Mouse (Mus musculus) erythroblast, embryonic 14.5 days (primary cell): Measurements from ENCODE around the gene Mga. TPM values are rescaled to one million over a fixed set of nuclear protein-coding genes. Genes with fewer than 3 reads are reported as not detected.

Experiments
- H3K27me3 ChIP-seq: 2 replicates; pipeline ENCODE4 v1.6.1; 2012; ENCODE audit warnings: inconsistent platforms; ENCODE audit not compliant: control insufficient read depth
- H3K36me3 ChIP-seq: 2 replicates; pipeline ENCODE4 v1.6.1; 2012; ENCODE audit warnings: mild to moderate bottlenecking, inconsistent platforms; ENCODE audit not compliant: control insufficient read depth
- H3K4me1 ChIP-seq: 2 replicates; pipeline ENCODE4 v1.6.1; 2012; ENCODE audit warnings: inconsistent platforms; ENCODE audit not compliant: control insufficient read depth
- H3K4me3 ChIP-seq: replicated peaks from 2 replicates; pipeline ENCODE3; 2012; ENCODE audit warnings: moderate library complexity, mild to moderate bottlenecking, inconsistent platforms
- H3K9me3 ChIP-seq: 2 replicates; pipeline ENCODE4 v1.6.1; 2012; ENCODE audit warnings: low read length, inconsistent platforms, mixed read lengths; ENCODE audit not compliant: control insufficient read depth
- GATA1 ChIP-seq: IDR thresholded peaks from 2 replicates; pipeline ENCODE4 v1.6.1; 2012; ENCODE audit warnings: low read length, inconsistent platforms, mixed read lengths
- TAL1 ChIP-seq: IDR thresholded peaks from 3 replicates; pipeline ENCODE4 v1.6.1; 2012; ENCODE audit warnings: low read length, inconsistent platforms, mixed read lengths
- polyA plus RNA-seq: library from polyadenylated mRNA; stranded (reverse); fragments of >175 nt; gene quantifications from 2 replicates; pipeline ENCODE4 v1.2.3, GENCODE M21; 2012

Mga gene
- 0.01 and 0.02 TPM in 2 replicates for polyA plus RNA-seq

DNA sequence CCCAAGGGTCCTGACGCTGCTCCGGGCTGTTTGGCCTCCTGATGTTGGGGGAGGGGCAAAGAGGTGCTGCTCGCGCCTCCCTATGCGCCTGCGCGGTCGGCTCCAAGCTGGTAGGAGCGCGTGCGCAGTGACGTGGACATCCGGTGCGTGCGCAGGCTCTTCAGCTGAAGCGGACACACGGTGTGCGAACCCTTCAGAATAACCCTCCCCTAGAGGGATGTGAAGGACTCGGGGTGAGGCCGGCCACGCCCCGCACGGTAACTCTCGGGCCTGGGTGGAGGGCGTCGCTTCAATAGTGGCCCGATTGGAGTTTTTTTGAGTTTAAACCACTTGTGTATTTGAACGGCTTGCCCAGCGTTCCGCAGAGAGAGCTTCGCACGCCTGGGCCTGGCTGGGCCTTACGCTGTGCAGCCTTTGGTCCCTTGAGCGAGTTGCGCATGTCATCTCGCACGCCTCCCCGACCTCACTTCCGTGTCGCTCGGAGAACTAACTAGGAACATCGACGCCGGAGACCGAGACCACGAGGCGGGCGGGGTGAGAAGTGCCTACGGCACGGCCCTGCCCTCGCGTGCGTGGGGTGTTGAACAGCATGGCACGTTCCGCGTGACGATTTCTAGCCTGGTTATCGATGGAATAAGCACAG lies at the start of gene Mga:
TSS of gene Mga (plus strand) at position 139 of the 643 bp plus-strand sequence.
- peaks cover 2% of the 10 kb centered on the region; the same call in 1 of the 2 replicates for H3K36me3 ChIP-seq
- H3K4me1 ChIP-seq: peaks cover 24% of the 10 kb centered on the region
- no peaks in the 10 kb centered on the region for H3K27me3 ChIP-seq
- H3K4me3 ChIP-seq: peak within 1 kb of the TSS; percentile 70
- TF ChIP-seq GATA1 (no peak), TAL1 (no peak)
- H3K9me3 ChIP-seq: no peaks in the 10 kb centered on the region

DNA sequence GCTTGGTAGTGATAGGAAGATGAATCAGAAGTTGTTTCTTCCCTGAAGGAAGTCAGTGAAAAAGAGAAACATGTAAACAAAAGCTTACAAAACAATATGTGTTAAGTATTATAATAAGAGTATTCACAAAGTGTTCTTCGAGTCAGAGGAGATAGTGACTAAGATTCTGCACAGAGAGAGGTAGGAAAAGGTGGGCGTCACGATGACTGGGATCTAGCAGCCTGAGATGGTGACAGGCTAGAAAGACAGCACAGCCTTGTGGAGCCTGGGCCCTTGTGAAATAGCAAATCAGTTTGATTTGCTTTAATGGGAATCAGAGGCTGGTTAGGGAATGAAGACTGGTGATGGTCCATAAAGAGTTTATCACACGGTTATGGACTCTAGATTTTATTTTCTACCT lies 43.2 kb upstream of the Mga start:
- no peak for TF ChIP-seq GATA1
- no peaks in the 10 kb centered on the region for H3K4me1 ChIP-seq
- H3K36me3 ChIP-seq: no peaks in the 10 kb centered on the region
- no peaks in the 10 kb centered on the region for H3K9me3 ChIP-seq
- no peaks in the 10 kb centered on the region for H3K27me3 ChIP-seq
- H3K4me3 ChIP-seq: no peak overlapping the region

DNA sequence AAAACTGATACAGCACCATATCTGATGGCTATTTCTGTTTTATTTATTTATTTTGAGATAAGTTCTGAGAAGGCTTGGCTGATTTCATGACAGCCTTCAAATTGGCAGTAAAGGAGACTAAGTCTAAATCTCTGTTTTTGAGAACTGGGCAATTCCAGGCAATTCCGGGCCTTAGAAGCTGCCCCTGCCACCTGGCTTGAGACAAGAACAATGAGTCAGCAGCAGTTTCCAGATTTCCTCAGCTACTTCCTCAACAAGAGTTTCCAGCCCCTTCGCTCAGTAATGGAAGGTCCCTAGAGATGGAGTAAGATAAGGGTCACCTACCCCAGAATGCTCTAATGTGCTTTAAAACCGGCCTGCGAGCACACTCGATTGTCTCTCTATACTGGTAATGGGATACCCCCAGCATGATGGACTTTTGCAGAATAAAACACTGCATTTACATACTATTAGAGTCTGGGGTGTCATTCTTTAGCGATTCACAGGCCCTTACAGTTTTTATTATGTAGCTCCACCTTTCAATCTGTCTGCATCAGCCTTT lies 41.6 kb upstream of the Mga start:
- no peaks in the 10 kb centered on the region for H3K36me3 ChIP-seq
- H3K4me1 ChIP-seq: no peaks in the 10 kb centered on the region
- no peaks in the 10 kb centered on the region for H3K27me3 ChIP-seq
- no peaks in the 10 kb centered on the region for H3K9me3 ChIP-seq
- no peak for TF ChIP-seq TAL1
- no peak for TF ChIP-seq GATA1
- no peak overlapping the region for H3K4me3 ChIP-seq

DNA sequence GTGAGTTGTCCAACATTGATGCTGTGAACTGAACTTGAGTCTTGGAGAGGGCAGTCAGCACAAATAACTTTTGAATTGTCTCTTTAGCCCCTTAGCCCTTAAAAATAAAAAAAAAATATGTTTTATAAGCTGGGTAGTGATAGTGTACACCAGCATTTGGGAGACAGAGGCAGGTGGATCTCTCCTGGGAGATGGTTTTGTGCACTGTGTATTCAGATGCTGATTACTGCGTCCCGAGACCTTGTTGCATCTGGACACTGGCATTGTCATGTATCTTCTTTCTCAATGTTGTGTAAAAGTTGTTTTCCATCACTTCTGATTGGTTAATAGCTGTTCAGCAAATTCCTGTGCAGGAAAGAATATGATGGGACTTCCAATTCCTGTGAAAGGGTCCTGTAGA lies 39.7 kb upstream of the Mga start:
- H3K4me1 ChIP-seq: no peaks in the 10 kb centered on the region
- H3K9me3 ChIP-seq: no peaks in the 10 kb centered on the region
- TF ChIP-seq TAL1: no peak
- TF ChIP-seq GATA1: no peak
- H3K36me3 ChIP-seq: no peaks in the 10 kb centered on the region
- no peak overlapping the region for H3K4me3 ChIP-seq
- peaks cover under 1% of the 10 kb centered on the region for H3K27me3 ChIP-seq

DNA sequence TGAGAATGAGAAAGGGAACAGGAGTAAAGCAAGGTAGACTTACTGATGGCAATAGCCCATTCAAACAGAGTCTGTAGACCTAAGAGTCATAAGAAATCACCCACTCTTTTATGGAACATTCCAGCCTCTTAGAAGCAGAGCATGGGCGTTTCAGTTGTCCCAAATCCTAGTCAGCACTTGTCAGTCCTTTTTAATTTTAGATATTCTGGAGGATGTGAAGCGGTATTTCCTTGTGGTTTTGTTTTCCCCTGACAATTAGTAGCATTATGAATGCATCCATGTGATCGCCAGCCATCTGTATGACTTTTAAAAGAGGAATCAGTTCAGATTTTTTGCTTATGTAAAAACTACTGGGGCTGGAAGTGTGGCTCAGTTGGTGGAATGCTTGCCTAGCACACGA lies 32.5 kb upstream of the Mga start:
- no peak for TF ChIP-seq GATA1
- no peak for TF ChIP-seq TAL1
- peaks cover 22% of the 10 kb centered on the region for H3K27me3 ChIP-seq
- H3K36me3 ChIP-seq: no peaks in the 10 kb centered on the region
- H3K4me1 ChIP-seq: no peaks in the 10 kb centered on the region
- no peaks in the 10 kb centered on the region for H3K9me3 ChIP-seq
- H3K4me3 ChIP-seq: no peak overlapping the region

DNA sequence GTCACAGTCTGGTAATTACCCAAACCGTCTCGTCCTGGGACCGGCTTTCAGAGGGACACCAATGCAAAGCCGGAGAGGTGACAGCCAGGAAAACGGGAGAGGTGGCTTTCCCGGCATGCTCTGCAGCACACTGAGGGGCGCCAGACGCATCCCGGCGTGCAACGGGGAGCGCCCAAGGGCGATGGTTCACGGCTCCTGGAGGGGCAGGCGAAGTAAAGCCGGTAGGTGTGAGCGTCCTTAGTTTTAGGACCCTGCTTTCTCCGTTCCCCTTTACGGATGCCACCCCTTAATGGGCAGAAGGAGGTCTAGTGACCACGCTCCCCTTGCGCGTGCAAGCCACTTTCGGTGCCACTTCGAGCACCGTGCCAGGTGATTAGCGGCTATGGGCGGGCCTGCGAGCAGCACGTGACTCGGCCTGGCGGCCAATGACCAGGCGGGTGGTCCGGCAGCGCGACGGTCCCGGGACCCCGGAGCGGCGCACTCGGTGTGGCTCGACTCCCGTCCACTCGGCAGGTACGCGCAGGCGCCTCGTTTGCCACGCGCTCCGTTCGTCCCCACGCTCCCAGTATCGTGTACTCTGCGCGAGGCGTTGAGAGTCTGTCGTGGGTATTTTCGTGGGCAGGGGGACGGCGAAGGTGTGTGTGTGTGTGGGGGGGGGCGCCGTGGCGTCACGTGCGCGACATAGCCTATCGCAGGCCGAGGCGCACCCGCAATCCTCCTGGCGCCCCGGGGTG lies 24.5 kb upstream of the Mga start:
- peaks cover 15% of the 10 kb centered on the region for H3K4me1 ChIP-seq

DNA sequence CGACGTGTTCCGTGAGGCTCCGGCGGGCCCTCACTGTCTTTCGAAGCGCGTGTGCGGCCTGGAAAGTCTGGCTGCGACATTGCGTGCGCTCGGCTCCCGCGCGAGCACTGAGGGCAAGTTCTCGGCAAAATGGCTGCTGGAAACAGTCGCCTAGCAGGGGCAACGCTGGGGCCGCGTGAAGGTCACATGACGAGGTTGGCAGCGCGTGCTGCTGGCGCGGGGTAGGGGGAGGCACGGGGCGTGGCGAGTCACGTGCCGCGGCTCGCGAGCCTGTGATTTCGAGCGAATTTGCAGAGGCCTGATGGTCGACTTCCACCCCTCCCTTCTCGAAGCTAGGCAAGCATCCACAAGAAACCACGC lies 23.9 kb upstream of the Mga start:
- Histone ChIP-seq H3K4me1 (peaks cover 15% of the 10 kb centered on the region), H3K9me3 (0 out of 2 replicates have a peak, but pooled peaks cover 3% of the 10 kb centered on the region), H3K27me3 (peaks cover 35% of the 10 kb centered on the region), H3K4me3 (peak overlapping the region; percentile 69), H3K36me3 (no peaks in the 10 kb centered on the region)
- TF ChIP-seq TAL1: no peak
- no peak for TF ChIP-seq GATA1

More for the DNA sequence above, 24.5 kb upstream of the Mga start:
- TF ChIP-seq TAL1 (no peak), GATA1 (no peak)
- Histone ChIP-seq H3K36me3 (no peaks in the 10 kb centered on the region), H3K9me3 (0 out of 2 replicates have a peak, but pooled peaks cover 3% of the 10 kb centered on the region), H3K4me3 (peak overlapping the region; percentile 69), H3K27me3 (peaks cover 37% of the 10 kb centered on the region)

DNA sequence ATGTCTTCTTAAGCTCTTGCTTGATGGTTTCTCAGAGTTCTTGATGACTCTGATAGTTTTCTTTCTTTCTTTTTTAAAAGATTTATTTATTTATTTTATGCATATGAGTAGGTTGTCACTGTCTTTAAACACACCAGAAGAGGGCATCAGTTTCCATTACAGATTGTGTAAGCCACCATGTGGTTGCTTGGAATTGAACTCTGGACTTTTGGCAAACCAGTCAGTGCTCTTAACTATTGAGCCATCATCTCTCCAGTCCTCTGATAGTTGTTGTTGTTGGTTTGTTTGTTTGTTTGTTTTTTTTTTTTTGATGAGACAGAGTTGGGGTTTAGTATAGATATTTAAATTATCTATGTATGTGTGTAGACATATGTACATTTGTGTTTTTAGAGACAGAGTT lies 21.0 kb upstream of the Mga start:
- no peaks in the 10 kb centered on the region for H3K36me3 ChIP-seq
- TF ChIP-seq GATA1: no peak
- TF ChIP-seq TAL1: no peak
- H3K4me1 ChIP-seq: peaks cover 15% of the 10 kb centered on the region
- 0 out of 2 replicates have a peak, but pooled peaks cover 3% of the 10 kb centered on the region for H3K9me3 ChIP-seq
- H3K27me3 ChIP-seq: peaks cover 18% of the 10 kb centered on the region
- H3K4me3 ChIP-seq: no peak overlapping the region

DNA sequence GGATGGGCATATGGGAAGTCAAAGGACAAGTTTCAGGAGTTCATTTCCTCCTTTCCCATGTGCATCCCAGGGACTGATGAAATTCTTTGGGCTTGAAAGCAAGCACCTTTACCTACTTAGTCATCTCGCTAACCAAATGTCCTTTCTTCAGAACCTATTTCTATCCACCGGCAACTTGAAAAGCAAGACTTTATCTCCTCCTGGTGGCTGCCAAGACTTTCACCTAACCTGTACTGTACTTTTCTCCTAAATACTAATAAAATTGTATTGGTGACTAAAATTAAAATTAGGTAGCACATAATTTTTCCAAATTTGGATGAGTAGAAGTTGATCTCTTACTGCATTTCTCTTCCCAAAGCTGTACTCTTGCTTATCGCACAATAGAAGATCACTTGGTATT lies 9.8 kb upstream of the Mga start:
- Histone ChIP-seq H3K36me3 (no peaks in the 10 kb centered on the region), H3K27me3 (no peaks in the 10 kb centered on the region), H3K4me3 (no peak overlapping the region), H3K4me1 (no peaks in the 10 kb centered on the region), H3K9me3 (no peaks in the 10 kb centered on the region)
- TF ChIP-seq TAL1 (no peak), GATA1 (no peak)
